Mouse (Mus musculus): ENCODE measurements around the gene Phf2.

DNA sequence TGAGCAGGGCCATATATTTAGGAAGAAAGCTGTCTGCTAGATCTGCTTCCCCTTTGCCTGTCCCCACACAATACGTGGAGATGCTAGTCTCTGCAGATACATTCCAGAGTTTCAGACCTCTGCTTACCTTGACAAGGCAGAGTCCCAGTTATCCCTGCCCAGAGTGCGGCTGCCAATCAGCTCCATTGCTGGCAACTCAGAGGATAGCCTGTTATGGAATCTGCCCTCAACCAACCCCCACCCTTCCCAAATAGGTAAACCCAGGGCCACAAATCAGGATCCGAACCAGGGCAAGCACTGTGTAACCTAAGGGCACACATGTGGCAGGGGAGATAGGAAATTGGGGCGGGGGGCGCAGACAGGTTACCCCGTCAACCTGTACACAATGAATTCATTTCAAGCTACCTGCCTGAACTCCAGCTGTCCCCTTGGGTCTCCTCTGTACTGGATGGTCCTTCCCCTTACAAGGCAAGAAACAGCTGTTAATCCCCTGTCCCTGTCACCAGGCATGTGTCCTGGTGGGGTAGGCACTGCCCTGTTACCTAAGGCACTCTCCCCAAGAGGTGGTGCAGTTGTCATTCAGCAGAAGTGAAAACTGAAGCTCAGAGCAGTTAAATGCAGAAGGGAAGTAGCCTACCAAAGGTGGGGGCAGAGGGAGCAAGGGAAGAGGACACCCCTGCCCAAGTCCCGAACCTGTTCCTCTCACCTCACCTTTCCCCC, 1.1 kb upstream of the Phf2 start:
- no peak for TF ChIP-seq EP300 (IDR thresholded peaks at IDR 0.05; ENCODE audit: low read depth)
- TF ChIP-seq CTCF (IDR thresholded peaks at IDR 0.05; ENCODE audit: low read depth), result no peak
